Mouse (Mus musculus) adrenal gland, postnatal 25 days (tissue): ENCODE measurements around the gene Arrdc2. TPM values are rescaled to one million over a fixed set of nuclear protein-coding genes. Genes with fewer than 3 reads are reported as not detected.

Experiments
- DNase-seq: peaks from one replicate; pipeline ENCODE4 v3.0.0; 2021; ENCODE audit warnings: mixed read lengths
- long read RNA-seq: library from polyadenylated mRNA; stranded (forward); transcript quantifications from one replicate; pipeline ENCODE4 v2.0.0, GENCODE M21; 2021
- total RNA-seq: library from RNA; stranded (reverse); gene quantifications from 2 replicates; pipeline ENCODE4 v1.2.3, GENCODE M21; 2021

The Arrdc2 gene
- 10.6 and 14.4 TPM in 2 replicates for total RNA-seq
- long read RNA-seq, transcript Arrdc2-201 (8 exons, 2,355 nt): major isoform, 25 of 36 reads
- long read RNA-seq, partial matches to known transcripts: 7 of 36 reads
- long read RNA-seq, other reads (novel, unspliced or antisense): 3 of 36 reads

DNA sequence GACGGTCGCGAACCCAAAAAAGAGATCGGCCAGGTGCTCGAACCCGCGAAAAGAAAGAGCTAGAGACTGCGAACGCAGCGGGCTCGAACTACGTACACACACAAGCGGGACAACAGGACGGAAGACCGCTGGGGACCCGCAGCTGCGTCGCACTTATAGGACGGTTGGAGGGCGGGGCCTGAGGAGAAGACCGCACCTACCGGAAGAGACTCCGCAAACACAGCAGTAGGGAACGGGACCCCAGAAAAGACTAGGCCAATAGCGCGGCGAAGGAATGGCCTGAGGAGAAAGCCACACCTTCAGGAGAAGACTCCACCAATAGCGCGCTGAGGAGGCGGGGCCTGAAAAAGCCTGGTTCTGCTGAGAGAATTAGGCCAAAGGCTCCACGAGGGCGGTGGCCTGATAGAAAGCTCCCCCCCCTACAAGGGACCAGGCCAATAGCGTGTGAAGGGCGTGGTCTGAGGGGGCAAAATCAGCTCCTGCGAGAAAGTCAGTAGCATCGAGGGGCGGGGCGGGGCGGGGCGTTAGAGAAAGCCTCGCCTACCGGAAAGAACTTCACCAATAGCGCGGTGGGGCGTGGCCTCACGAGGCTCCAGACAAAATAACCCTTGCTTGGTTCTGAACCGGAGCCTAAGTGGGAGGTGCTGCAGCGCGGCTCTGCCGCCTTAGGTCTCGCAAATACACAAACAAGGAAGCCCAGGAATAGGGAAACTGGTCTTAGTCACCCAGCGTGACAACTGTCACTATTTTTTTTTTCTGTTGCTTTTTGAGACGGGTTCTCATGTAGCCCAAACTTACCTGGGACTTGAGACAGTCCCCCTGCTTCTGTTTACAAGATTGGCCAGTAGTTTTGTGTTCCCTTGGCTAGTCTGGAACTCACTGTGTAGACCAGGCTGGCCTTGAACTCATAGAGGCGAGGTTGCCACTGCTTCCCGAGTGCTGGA is at the start of gene Arrdc2:
Arrdc2 (minus strand) TSS at position 313 of the 944 bp plus-strand sequence.
- DNase-seq: peak; percentile 97

DNA sequence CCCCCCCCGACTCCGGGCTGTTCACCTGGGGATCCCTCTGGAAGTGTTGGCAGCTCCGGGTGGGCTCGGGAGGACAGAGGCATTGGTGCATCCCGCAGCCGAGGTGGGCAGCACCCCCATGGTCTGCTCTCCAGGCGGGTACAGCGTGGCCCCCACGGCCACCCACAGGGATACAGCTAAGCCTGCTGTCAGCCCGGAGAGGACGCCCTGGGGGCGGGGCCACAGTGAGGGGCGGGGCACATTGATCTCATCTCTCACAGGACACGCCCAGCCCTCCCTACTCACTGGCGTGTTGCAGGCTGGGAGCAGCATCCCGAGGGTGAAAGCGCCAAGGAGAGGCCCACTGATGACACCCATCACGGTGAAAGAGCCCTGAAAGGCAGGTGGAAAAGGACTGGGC is 48.1 kb upstream of the Arrdc2 start:
- DNase-seq: no peak

DNA sequence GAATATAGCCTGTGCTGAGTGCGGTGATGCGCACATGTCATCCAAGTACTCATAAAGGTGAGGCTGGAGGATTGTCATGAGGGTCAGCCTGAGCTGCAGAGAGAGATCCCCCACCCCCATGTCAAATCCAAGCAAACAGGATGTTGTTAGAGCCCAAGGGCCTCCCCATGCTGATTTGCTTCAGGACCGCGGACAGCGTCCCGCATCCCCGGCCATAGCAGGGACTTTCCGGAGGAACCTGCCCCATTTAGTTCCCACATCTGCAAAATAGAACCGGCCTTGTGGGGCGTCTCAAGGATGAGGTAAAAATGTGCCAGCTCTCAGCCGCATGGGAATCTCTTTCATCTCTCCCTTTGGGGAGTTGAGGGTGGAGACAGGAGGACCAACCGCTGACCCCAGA is 46.1 kb upstream of the Arrdc2 start:
- DNase-seq: peak; percentile 47

DNA sequence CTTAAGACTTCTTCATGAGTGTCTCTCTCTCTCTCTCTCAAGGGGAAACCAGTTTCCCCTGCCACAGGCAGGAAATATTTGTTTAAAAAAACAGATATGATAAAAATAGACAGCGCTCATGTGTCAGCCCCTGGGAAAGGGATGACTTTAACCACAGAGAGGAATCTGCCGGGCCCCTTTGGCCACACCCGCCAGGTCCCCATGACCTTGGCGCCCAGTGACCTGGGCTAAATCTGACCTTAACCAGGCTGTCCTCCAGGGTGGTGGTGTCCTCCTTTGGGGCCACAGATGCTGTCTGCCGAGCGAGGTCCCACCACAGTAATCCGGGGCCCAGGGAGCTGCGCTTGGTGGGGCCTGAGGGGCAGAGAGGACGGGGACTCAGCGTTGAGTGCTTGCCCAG is 45.2 kb upstream of the Arrdc2 start:
- no peak for DNase-seq

DNA sequence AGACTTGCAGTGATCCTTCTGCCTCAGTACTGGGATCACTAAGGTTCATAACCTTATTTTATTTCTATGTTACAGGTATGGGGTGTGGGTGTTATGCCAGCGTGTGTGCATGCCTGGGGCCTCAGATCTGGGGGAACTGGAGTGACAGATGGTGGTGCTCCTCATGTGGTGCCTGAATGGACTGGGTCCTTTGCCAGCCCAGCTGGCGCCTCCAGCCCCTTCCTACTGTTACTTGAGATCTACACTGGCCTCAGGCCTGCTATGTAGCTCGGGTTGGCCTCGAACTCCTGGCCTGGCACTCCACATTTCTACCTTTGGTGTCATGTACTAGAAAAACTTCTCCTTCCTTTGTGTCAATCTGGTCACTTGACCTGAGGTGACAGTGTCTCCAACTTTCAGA is 44.7 kb upstream of the Arrdc2 start:
- no peak for DNase-seq

DNA sequence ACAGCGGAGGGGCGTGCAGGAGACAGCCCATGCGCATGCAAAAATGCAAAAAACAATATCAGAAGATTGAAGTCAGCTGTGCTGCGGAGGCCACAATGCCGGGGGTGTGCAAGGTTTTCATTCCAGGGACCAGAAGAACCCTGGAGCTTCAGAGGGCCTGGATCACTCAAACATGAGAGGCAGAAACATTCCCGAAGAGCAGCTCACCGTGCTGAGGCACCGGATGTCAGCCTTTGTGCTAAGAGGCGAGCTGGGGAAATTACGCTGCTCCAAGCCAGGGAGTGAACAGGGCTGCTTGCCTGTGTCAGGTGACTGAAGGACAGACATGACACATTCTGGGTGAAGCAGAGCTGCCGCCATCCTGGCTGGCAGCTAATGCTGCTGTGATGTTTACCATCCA is 41.0 kb upstream of the Arrdc2 start:
- DNase-seq: no peak

DNA sequence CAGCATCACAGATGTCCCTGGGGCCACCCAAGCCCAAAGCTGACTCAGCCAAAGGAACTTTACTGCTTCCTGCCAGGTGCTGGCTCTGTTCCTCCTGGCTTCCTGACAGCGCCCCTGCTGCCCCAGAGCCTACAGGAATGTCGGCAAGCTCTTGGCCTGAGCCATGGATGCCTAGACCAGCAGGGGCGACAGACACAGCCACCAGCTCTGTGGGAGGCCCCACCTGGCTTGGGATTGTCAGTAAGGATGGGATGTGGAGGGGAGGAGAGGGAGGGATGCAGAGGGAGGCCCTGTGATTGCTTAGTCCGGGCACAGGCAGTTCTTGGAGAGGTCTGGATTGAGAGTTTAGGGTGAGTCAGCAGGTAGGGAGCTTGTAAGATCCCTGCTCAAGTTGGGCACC is 40.6 kb upstream of the Arrdc2 start:
- peak; percentile 51 for DNase-seq

DNA sequence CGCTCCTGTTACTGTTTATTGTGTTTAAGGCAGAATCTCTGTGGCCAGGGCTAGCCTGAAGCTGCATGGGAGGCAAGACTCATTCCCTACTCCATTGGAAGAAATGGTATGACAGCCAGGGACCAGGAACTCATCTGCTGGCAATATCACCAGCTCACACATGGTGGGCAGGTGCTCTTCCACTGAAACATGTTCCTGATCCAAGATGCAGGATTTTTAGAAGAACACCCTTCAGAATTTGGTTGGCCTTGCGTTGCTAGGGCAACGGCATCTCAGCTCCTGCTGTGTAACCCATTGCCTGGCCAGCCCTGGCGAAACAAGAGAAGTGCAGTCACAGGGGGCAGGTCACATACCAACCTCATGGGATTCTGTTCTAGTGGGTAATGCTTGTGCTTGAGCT is 40.0 kb upstream of the Arrdc2 start:
- DNase-seq: no peak

DNA sequence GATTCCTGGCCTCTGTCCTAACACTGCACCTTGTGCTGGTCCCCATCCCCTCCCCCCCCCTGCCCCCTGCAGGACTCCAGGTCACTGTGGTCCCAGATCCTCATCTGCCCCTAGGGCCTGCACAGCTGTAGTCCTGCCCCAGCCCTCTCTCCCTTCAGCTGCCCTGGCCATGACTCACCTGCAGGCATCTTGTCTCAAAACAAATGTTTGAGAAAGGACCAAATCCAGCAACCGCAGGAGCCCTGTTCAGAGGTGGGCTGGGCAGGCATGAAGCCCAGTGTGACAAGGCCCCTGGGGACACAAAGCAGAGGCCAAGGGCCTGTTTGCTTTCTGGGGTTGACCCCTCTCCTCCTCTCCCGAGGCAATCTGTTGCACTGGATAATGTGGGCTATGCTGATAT is 38.7 kb upstream of the Arrdc2 start:
- DNase-seq: no peak

DNA sequence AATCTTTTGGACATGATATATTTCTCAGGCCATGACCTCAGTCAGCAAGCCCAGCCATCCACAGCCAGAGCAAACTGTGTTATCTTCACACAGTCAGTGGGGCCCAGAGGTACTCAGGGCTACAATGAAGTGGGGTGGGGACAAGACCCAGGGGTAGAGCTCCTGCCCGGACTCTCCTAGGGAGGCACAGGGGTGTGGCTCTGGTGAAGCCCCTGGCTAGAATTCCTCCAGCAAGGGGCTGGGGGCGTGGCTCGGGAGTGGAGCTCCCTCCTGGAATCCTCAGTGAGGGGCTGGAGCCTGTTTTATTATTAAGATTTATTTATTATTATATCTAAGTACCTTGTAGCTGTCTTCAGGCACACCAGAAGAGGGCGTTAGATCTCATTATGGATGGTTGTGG is 36.9 kb upstream of the Arrdc2 start:
- no peak for DNase-seq

DNA sequence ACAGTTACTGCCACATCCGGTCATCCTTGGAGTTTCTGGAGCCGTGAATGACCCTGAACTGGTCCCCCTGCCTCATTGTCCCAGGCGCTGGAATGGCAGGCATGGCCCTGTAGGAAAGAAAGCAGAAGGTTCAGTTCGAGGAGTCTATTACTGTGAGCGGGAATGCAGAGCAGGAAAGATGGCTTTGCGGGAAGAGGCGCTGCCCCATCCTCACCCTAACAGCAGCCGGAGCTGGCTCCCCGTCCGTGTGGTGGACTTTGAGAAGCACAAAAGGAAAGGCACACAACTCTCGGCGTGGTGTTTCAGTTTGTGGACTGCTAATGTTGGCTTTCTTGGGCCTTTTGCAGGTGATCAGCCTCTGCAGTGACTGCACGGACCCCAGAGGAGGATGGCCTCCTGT is 34.9 kb upstream of the Arrdc2 start:
- DNase-seq: no peak

DNA sequence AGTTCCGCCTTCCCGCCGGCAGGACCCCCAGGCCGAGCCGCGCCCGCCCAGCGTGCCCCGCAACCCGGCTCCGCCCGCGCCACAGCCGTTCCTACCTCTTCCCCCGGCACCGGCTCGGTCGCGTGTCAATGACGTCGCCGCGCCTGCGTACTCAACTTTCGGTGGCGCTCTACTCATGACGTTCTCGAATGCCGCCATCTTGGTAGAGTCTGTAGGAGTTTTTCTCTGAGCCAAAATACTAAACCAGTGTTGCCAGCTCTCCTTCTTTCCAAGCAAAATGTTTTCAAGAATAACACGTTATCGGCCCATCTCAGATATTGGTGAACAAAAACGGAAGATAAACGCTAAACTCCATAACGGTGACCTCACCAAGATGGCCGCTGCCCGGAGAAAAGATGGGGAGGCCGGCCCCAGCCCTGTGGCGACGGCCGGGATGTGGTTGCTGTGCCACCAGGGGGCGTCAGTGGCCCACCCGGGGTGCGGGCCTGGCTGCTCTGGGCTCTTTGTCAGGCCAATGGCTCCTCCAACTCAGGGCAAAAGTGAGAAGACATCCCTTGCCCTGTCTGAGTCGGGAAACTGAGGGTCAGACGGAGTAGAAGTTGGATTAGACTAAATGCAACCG is 34.0 kb upstream of the Arrdc2 start, which contains the start of gene Ccdc124:
Ccdc124 (minus strand) TSS at position 572 of the 622 bp plus-strand sequence.
- DNase-seq: peak; percentile 97

DNA sequence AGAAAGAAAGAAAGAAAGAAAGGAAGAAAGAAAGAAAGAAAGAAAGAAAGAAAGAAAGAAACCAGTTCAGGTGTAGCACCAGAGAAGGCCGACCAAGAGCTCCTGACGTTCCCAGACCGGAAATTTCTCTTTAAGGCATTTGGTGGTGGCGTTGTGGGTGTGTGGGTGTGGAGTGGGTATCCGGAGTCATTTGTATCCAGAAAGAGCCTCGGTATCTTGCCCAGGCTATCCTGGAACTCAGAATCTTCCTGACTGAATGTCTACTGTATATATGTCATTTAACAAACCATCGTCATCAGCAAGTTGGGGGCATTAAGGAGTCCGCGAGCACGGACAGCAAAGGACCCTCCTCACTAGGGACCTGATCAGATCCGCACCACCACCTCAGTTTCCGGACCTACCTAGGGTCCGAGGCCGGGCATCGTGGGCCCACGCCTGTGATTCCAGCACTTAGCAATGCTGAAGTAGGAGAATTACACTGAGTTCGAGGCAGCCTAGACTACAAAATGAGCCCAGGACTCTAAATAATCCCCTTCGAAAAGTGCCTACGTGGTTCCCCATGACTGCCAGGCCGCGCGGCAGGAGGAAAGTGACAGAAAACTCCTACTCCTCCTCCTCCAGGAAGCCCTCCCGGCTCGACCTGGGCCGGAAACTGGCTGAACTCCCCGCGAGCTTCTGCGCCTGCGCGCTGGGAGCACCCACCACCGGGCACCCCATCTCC is 33.3 kb upstream of the Arrdc2 start:
- DNase-seq: no peak

DNA sequence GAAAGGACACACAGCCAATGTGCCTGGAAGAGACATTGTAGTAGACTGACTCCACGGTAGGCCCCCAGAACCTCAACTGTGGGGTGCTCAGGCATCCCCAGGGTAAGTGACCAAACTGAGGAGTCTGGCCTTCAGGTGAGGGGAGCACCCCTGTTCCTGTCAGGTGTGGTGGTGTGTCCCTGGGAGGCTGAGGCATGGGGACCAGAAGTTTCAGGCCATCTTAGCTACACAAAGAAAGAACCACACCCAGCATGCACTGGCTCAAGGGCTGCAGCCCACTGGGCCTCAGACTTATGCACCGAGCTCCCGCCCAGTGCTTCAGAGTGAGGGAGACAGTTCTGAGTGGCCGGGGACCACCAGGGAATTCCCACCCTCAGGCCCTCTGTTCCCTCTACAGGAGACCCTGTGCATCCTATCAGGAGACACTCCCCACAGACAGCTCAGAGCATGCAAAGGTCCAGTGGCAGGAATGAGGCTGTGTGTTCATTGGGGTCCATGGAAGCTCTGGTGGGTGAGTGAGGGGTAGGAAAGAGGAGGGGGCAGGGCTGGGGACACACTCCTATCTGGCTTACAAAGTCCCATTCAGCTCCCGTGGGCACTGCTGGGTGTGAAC is 31.8 kb upstream of the Arrdc2 start:
- no peak for DNase-seq

DNA sequence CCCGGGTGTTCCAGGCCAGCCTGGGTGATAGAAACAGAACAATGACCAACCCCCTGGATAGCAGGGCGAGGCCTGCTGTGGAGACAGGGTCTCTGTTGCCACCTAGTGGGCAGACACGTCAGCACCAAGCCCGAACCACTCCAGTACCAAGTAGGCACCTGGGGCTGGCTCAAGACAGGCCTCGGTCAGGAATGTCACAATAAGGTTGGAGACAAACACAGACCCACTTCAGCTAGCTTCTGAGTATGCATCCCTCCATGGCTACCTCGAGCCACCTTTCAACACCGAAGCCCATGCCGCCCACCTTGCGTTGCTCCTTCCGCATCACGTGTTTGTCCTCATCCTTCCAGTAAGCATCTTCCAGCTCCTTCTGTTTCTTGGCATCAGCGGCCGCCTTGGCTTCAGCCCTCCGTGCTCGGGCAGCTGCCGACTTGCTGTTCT is 30.1 kb upstream of the Arrdc2 start:
- peak; percentile 77 for DNase-seq

DNA sequence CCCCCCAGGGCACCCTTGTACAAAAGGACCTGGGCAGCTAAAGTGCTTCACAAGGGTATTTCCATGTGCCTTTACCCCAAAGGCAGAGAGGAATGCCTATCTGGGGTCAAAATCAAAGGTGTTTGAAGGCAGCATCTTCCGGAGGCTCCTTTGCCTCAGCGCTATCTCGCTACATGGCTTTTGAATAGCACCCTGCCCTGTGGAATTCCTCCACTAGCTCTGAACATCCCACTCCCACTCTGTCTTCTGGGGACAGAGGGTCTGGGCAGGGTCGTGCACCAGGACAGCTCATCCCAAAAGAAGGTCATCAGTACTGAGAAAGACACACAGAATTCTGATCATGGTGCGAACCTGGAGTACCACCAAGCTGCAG is 29.7 kb upstream of the Arrdc2 start:
- DNase-seq: no peak

DNA sequence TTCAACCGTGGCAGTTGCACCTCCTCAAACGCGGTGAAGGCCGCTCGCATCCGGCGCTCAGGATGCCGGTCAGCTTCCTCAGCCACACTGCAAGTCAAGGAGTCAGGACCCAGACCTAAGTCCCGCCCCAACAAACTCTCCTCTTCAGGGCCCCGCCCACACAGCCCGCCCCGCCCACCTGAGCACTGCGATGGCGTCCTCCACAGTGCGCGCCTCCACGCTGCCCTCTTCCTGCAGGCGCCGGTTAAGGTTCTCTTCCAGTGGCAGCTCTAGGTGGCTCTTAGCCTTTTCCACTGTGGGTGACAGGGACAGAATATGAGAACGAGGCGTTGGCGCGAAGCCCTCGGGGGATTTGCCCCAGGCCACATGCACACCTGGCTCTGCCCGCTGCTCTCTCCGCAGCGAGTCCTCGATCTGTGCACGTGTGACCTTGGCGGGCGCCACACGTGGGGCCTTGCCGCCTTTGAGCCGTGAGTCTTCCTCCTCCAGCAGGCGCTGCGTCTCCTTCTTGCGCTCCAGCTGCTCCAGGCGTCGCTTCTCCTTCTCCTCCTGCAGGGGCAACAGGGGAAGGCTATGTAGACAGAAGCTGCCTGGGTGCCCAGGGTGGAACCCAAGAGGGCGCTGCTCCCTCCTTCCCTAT is 29.2 kb upstream of the Arrdc2 start:
- DNase-seq: peak; percentile 56

DNA sequence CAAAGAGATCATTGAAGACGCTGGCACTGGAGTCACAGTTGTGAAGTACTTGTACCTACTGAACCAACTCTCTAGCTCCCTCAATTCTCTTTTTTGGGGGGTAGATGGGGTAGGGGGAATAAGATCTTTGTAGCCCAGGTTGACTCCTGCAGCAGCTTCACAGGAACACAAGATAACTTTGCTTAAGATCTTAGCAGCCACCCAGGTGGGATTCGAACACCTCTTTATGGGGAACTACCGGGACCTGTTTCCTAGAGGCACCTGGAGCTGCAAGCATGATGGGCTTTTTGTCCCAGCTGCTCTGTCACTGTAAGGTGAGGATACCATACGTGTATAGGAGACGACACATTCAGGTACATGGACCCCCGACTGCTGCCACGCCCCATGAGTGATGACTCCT is 27.0 kb upstream of the Arrdc2 start:
- DNase-seq: no peak

DNA sequence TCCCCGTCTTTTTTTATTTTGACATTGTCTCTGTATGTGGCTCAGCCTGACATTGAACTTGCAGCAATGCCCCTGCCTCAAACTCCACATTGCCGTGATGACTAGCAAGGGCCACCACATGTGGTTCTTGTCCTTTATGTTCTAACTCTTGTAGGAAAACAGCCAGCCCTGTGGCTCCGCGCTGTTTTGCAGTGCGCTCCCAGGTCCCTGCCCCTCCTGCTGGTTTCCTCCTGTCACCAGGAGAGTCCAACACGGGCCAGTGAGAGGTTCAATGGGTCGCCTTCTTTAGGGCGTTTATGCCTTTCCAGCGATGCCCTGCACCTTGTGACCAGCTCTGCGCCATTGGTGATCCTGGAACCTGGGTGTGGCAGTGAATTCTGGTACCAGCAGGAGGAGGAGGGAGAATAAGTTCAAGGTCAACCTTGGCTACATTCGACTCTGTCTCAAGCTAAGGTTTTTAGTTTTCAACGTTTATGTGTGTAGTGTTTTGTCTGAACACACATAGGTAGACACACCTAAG is 26.5 kb upstream of the Arrdc2 start:
- DNase-seq: no peak

DNA sequence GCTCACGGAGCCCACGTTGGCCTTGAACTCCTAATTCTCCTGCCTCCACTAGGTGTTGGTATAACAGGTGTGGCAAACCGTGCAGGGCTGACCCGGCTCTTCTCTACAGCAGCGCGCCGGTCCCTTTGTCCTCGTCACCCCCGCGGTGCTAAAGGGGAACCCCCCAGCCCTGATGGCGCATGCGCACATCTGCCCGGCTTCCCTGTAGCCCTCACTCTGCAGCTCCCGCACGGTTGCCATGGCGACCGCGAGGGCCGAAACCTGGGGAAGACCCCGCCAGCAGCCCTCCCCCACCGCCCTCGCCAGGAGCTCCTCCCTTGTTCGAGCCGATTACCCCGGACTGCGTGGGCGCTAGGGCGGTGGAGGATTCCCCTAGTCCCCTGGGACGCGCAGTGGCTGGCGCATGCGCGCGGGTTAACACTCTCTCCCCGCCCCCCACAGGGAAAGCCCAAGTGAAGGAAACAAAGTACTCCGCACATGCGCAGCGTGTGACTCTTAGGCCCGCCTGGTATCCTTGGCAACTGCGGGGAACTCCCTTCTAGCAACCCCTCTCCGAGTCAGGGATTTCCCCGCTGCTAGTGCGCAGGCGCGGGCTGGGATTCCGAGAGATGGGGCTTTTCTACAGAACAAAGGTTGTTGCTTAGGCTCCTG is 26.0 kb upstream of the Arrdc2 start:
- DNase-seq: peak; percentile 98

DNA sequence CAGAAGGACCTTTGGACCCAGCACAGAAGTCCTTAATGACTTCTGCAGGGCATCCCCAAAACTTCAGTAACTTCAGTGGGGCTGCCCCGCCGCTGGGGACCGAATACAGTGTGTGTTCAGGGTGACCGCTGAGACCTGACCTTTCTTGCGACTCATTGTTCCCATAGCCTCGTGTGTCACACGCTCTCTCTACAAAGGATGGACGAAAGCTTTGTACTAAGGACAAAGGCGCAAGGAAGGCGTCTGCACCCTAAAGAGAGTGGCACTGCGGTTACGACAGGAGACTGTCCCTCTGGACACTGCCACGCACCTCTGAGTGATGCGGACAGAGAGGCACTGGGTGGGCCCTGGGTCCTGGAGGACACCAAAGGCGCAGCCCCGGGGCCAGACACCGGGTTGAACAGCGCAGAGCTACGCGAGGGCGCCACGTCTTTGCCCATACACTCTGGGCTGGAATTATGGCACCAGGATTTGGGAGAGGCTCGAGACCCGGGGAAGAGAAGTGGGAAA is 25.2 kb upstream of the Arrdc2 start:
- DNase-seq: peak; percentile 26
